Mouse (Mus musculus): ENCODE measurements at regions not wholly inside any gene's neighbourhood (a gene's known extent, or its start where the extent isn't known, plus 50 kb on each side); places are given as distances from the start of the nearest gene placed in this dataset.

- no peak for DNase-seq
Observed at GRCm38 (mm10) chr3:70097813-70098212, 90.4 kb downstream of the Otol1 start.

GRCm38 (mm10) chr3:70102091-70102490 is 94.7 kb downstream of the Otol1 start:
- no peak for DNase-seq

GRCm38 (mm10) chr3:70102593-70103213 is 95.3 kb downstream of the Otol1 start:
- DNase-seq, result no peak

GRCm38 (mm10) chr3:70103983-70104827 is 96.8 kb downstream of the Otol1 start:
- peak; percentile 61 for DNase-seq

GRCm38 (mm10) chr3:70104828-70105399 is 97.5 kb downstream of the Otol1 start:
- peak; percentile 49 for DNase-seq

- no peak for DNase-seq
Observed at GRCm38 (mm10) chr3:70105561-70105960, 98.1 kb downstream of the Otol1 start.

- DNase-seq, result no peak
Observed at GRCm38 (mm10) chr3:70106141-70106540, 98.7 kb downstream of the Otol1 start.

GRCm38 (mm10) chr3:70126212-70126611 is 118.8 kb downstream of the Otol1 start:
- DNase-seq, result no peak

- no peak for DNase-seq
Observed at GRCm38 (mm10) chr3:70130241-70131029, 123.0 kb downstream of the Otol1 start.

- no peak for DNase-seq
Observed at GRCm38 (mm10) chr3:70134963-70135362, 127.5 kb downstream of the Otol1 start.

- no peak for DNase-seq
Observed at GRCm38 (mm10) chr3:70138488-70138887, 131.1 kb downstream of the Otol1 start.

GRCm38 (mm10) chr3:70138926-70139325 is 131.5 kb downstream of the Otol1 start:
- no peak for DNase-seq

GRCm38 (mm10) chr3:70145728-70146127 is 138.3 kb downstream of the Otol1 start:
- DNase-seq, result no peak

GRCm38 (mm10) chr3:70151156-70151555 is 143.7 kb downstream of the Otol1 start:
- DNase-seq, result no peak

- DNase-seq, result no peak
Observed at GRCm38 (mm10) chr3:70160043-70160442, 152.6 kb downstream of the Otol1 start.

GRCm38 (mm10) chr3:70171667-70172066 is 164.3 kb downstream of the Otol1 start:
- DNase-seq, result no peak

- no peak for DNase-seq
Observed at GRCm38 (mm10) chr3:70176391-70176790, 169.0 kb downstream of the Otol1 start.

GRCm38 (mm10) chr3:70181611-70182010 is 174.2 kb downstream of the Otol1 start:
- DNase-seq, result no peak

GRCm38 (mm10) chr3:70190741-70191140 is 183.3 kb downstream of the Otol1 start:
- no peak for DNase-seq

- DNase-seq, result no peak
Observed at GRCm38 (mm10) chr3:70196671-70197070, 189.3 kb downstream of the Otol1 start.

GRCm38 (mm10) chr3:70198890-70199289 is 191.5 kb downstream of the Otol1 start:
- no peak for DNase-seq

- no peak for DNase-seq
Observed at GRCm38 (mm10) chr3:70201334-70201943, 194.0 kb downstream of the Otol1 start.

- DNase-seq, result no peak
Observed at GRCm38 (mm10) chr3:70215195-70215594, 207.8 kb downstream of the Otol1 start.
